Comparison of ENCODE assay signal across 27 mouse cellular contexts in the genomic region with DNA sequence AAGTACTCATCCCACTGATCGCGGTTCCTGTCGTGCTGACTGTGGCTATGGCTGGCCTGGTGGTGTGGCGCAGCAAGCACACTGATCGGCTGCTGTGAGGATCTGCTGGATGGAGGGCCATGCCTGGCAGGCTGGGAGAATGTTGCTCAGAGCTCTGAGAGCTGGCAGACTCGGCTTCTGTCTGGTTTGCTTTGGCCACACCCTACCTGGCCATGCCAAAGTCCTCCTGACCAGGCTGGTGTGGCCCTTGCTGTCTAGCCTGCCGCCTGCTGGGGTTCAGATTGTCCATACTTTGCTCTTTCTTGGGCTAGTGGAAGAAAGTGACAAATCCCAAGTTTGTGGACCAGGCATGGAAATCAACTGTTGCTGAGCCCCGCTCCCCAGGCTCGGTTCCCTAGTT. TPM values are rescaled to one million over a fixed set of nuclear protein-coding genes. Genes with fewer than 3 reads are reported as not detected.
DNase-seq lines count a peak whose midpoint lies in the region; ATAC-seq and TF ChIP-seq lines count a peak whose summit lies in the region.
"Had no signal": no experiment of that assay in that cellular context is flagged by ENCODE, and none has a peak within 500 bp of the region (broad histone marks: within the 10 kb centered on the region; RNA-seq: fewer than 3 reads in every experiment).

No protein-coding gene starts in this region.

- H3K4me1 ChIP-seq in forebrain, embryonic 10.5 days = peaks cover 16% of the 10 kb centered on the region
- no peaks in the 10 kb centered on the region for H3K4me1 ChIP-seq in forebrain, postnatal 0 days (ENCODE audit: insufficient read depth)
- peaks cover 3% of the 10 kb centered on the region; the same call in 1 of the 2 replicates for H3K4me1 ChIP-seq in stomach, postnatal 0 days (replicated peaks; ENCODE audit: control insufficient read depth, insufficient read depth)
- H3K4me1 ChIP-seq: embryonic facial prominence, embryonic 12.5 days had no signal

- H3K4me3 ChIP-seq in forebrain, embryonic 10.5 days = no peak overlapping the region
- no peak overlapping the region for H3K4me3 ChIP-seq in forebrain, postnatal 0 days (ENCODE audit: low read depth, low read length)
- H3K4me3 ChIP-seq in stomach, postnatal 0 days (ENCODE audit: low read depth, low read length) = no peak overlapping the region
- H3K4me3 ChIP-seq: embryonic facial prominence, embryonic 12.5 days; forebrain, embryonic 12.5 days; heart, embryonic 13.5 days had no signal

- H3K27me3 ChIP-seq in forebrain, embryonic 10.5 days (ENCODE audit: poor library complexity, severe bottlenecking) = peaks cover 5% of the 10 kb centered on the region; the same call in 1 of the 2 replicates
- H3K27me3 ChIP-seq in forebrain, postnatal 0 days (ENCODE audit: insufficient read depth, low read length) = no peaks in the 10 kb centered on the region
- H3K27me3 ChIP-seq in stomach, postnatal 0 days (ENCODE audit: control insufficient read depth, insufficient read depth, low read length) = no peaks in the 10 kb centered on the region
- H3K27me3 ChIP-seq: embryonic facial prominence, embryonic 12.5 days had no signal

- no peak for TF ChIP-seq CTCF in forebrain, postnatal 0 days (IDR thresholded peaks at IDR 0.05; ENCODE audit: low read depth)
- peak; percentile 11; the same call in 1 of the 2 replicates for TF ChIP-seq CTCF in stomach, postnatal 0 days (IDR thresholded peaks at IDR 0.05; ENCODE audit: low read depth)

- no peaks in the 10 kb centered on the region for H3K36me3 ChIP-seq in forebrain, embryonic 10.5 days (replicated peaks)
- no peaks in the 10 kb centered on the region for H3K36me3 ChIP-seq in forebrain, postnatal 0 days (ENCODE audit: insufficient read depth)
- no peaks in the 10 kb centered on the region for H3K36me3 ChIP-seq in stomach, postnatal 0 days (ENCODE audit: control insufficient read depth, insufficient read depth, low read length)
- H3K36me3 ChIP-seq: embryonic facial prominence, embryonic 12.5 days; forebrain, embryonic 12.5 days; heart, embryonic 13.5 days had no signal

- no peak overlapping the region for H3K4me2 ChIP-seq in forebrain, postnatal 0 days (ENCODE audit: low read depth)
- no peak overlapping the region for H3K4me2 ChIP-seq in stomach, postnatal 0 days (replicated peaks; ENCODE audit: low read depth)
- H3K4me2 ChIP-seq: embryonic facial prominence, embryonic 12.5 days; forebrain, embryonic 12.5 days; heart, embryonic 13.5 days had no signal

- DNase-seq in forebrain, embryonic 10.5 days (ENCODE audit: extremely low spot score, low spot score) = peak; percentile 11
- DNase-seq in forebrain, postnatal 0 days = no peak
- DNase-seq in kidney, adult 18-20 months = peak; percentile 34
- no peak for DNase-seq in kidney, postnatal 4 days
- peak; percentile 40 to 73 for DNase-seq in kidney, postnatal 36 days
- no peak for DNase-seq in kidney, postnatal 10 days
- peak; percentile 59 for DNase-seq in stomach, postnatal 0 days (ENCODE audit: low spot score)
- DNase-seq: adrenal gland, postnatal 10 days; B cell, adult 2 months; cerebellum, adult 11 months; cerebellum, adult 8-10 months; cerebellum, postnatal 25 days; gastrocnemius, postnatal 14 days; heart, postnatal 36 days had no signal

- 89% methylated on average over 9 of the region's 9 CpGs for WGBS in forebrain, embryonic 10.5 days
- 92% methylated on average over 9 of the region's 9 CpGs for WGBS in forebrain, postnatal 0 days
- WGBS in stomach, postnatal 0 days = 81% methylated on average over 9 of the region's 9 CpGs

- no peak for ATAC-seq in forebrain, postnatal 0 days
- peak; percentile 65 for ATAC-seq in stomach, postnatal 0 days (ENCODE audit: low FRiP score, low TSS enrichment)
- ATAC-seq: CD4-positive, CD25-positive, alpha-beta regulatory T cell, adult 4 months; forebrain, embryonic 16.5 days had no signal

- no peaks in the 10 kb centered on the region for H3K9me3 ChIP-seq in forebrain, embryonic 10.5 days
- H3K9me3 ChIP-seq in forebrain, postnatal 0 days (ENCODE audit: low read length) = no peaks in the 10 kb centered on the region
- no peaks in the 10 kb centered on the region for H3K9me3 ChIP-seq in stomach, postnatal 0 days (ENCODE audit: control insufficient read depth, low read length)
- H3K9me3 ChIP-seq: embryonic facial prominence, embryonic 12.5 days; forebrain, embryonic 12.5 days; heart, embryonic 13.5 days had no signal

- H3K27ac ChIP-seq in forebrain, embryonic 10.5 days = no peak overlapping the region
- no peak overlapping the region for H3K27ac ChIP-seq in forebrain, postnatal 0 days (ENCODE audit: low read depth, low read length)
- no peak overlapping the region for H3K27ac ChIP-seq in stomach, postnatal 0 days (replicated peaks)
- H3K27ac ChIP-seq: embryonic facial prominence, embryonic 12.5 days; forebrain, embryonic 12.5 days; heart, embryonic 13.5 days had no signal

- TF ChIP-seq EP300 in stomach, postnatal 0 days (optimal IDR thresholded peaks at IDR 0.05) = no peak

- no peak overlapping the region for H3K9ac ChIP-seq in forebrain, postnatal 0 days
- H3K9ac ChIP-seq in stomach, postnatal 0 days (ENCODE audit: low read length) = no peak overlapping the region
- H3K9ac ChIP-seq: embryonic facial prominence, embryonic 12.5 days; forebrain, embryonic 12.5 days; heart, embryonic 13.5 days had no signal

RNA-seq across cellular contexts. Expression of a gene that starts 18.3 kb away (rescaled TPM):
- polyA plus RNA-seq in forebrain, embryonic 10.5 days (2016; fragmentation: Nextera tagmentation; extraction: Ambion mirVana) = 5.4 and 5.6 TPM in 2 replicates
- total RNA-seq in forebrain, postnatal 0 days (2014; rRNA removed) = 12.9 and 21.1 TPM in 2 replicates
- polyA plus RNA-seq in forebrain, postnatal 0 days (2015; fragmentation: Nextera tagmentation; extraction: Ambion mirVana) = 17.6 and 20.0 TPM in 2 replicates
- polyA plus RNA-seq in stomach, postnatal 0 days (2015; fragmentation: Nextera tagmentation; extraction: Ambion mirVana) = 11.6 and 12.8 TPM in 2 replicates
- total RNA-seq: MEL had no signal

RNA-seq across cellular contexts. Expression of a gene that starts 38.2 kb away (rescaled TPM):
- polyA plus RNA-seq in forebrain, embryonic 10.5 days (2016; fragmentation: Nextera tagmentation; extraction: Ambion mirVana) = not detected in 2 replicates
- total RNA-seq in forebrain, postnatal 0 days (2014; rRNA removed) = not detected in 2 replicates
- not detected in 2 replicates for polyA plus RNA-seq in forebrain, postnatal 0 days (2015; fragmentation: Nextera tagmentation; extraction: Ambion mirVana)
- 2.6 and 5.3 TPM in 2 replicates for polyA plus RNA-seq in stomach, postnatal 0 days (2015; fragmentation: Nextera tagmentation; extraction: Ambion mirVana)
- total RNA-seq: adrenal gland, postnatal 10 days; adrenal gland, postnatal 4 days; gastrocnemius, adult 18-20 months; gastrocnemius, postnatal 14 days; heart, adult 8-10 months; heart, postnatal 36 days; MEL had no signal
- polyA plus RNA-seq: brain, embryonic 14.5 days; CD4-positive, CD25-positive, alpha-beta regulatory T cell, adult 4 months; cortical plate, adult 2 months; embryonic facial prominence, embryonic 12.5 days; forebrain, embryonic 12.5 days; forebrain, embryonic 16.5 days; heart, embryonic 13.5 days; heart, postnatal 0 days; hindbrain, embryonic 11.5 days had no signal

RNA-seq across cellular contexts. Expression of a gene that starts 50.8 kb away (rescaled TPM):
- 71.2 and 80.0 TPM in 2 replicates for polyA plus RNA-seq in forebrain, embryonic 10.5 days (2016; fragmentation: Nextera tagmentation; extraction: Ambion mirVana)
- 32.2 and 41.9 TPM in 2 replicates for total RNA-seq in forebrain, postnatal 0 days (2014; rRNA removed)
- polyA plus RNA-seq in forebrain, postnatal 0 days (2015; fragmentation: Nextera tagmentation; extraction: Ambion mirVana) = 30.9 and 31.6 TPM in 2 replicates
- 29.3 and 31.2 TPM in 2 replicates for polyA plus RNA-seq in stomach, postnatal 0 days (2015; fragmentation: Nextera tagmentation; extraction: Ambion mirVana)

Comparison
In these comparisons a context has a peak if more than half of its experiments do, and no peak if none do; other contexts are left out.
1. DNase-seq: peak in forebrain, embryonic 10.5 days (single experiment), kidney, adult 18-20 months (single experiment), kidney, postnatal 36 days (2 of 2) and stomach, postnatal 0 days (single experiment); none in forebrain, postnatal 0 days (single experiment), kidney, postnatal 4 days (0 of 2) and kidney, postnatal 10 days (single experiment).